Mouse (Mus musculus) ES-CJ7 (cell line): Measurements from ENCODE around the gene Actn3.

Experiments
- DNase-seq: peaks from one replicate; pipeline ENCODE4 v3.0.0; 2011; ENCODE audit warnings: low read depth, low spot score

Gene Actn3

GRCm38 (mm10) chr19:4812334-4812949 is 65.3 kb downstream of the Actn3 start:
- DNase-seq: peak; percentile 58

GRCm38 (mm10) chr19:4811909-4812242 is 65.8 kb downstream of the Actn3 start:
- DNase-seq: no peak
